Mouse (Mus musculus): ENCODE data around the gene Meis2. TPM values are rescaled to one million over a fixed set of nuclear protein-coding genes. Genes with fewer than 3 reads are reported as not detected.

Gene Meis2
- polyA plus RNA-seq, 1 experiment from 2014 or later = 17.1 TPM

- Histone ChIP-seq H3K4me3 (peak overlapping the region; percentile 48), H3K36me3 (no peaks in the 10 kb centered on the region), H3K4me1 (peaks cover 52% of the 10 kb centered on the region), H3K4me2 (peak overlapping the region; percentile 82), H3K9ac (peak overlapping the region; percentile 35), H3K27ac (peak overlapping the region; percentile 85), H3K9me3 (no peaks in the 10 kb centered on the region), H3K27me3 (peaks cover 54% of the 10 kb centered on the region)
- no peak for ATAC-seq (ENCODE audit: insufficient number of reproducible peaks, low FRiP score, low TSS enrichment, low read depth)
- WGBS = under 1% methylated on average over 36 of the region's 36 CpGs
Measured at GRCm38 (mm10) chr2:116066057-116066941, 660 bp upstream of the Meis2 start.

GRCm38 (mm10) chr2:116065057-116065456 lies 582 bp downstream of the Meis2 start:
- peak overlapping the region; percentile 48 for H3K4me3 ChIP-seq
- H3K4me1 ChIP-seq = peaks cover 62% of the 10 kb centered on the region
- peak overlapping the region; percentile 76; the same call in 1 of the 2 replicates for H3K27ac ChIP-seq
- H3K36me3 ChIP-seq = no peaks in the 10 kb centered on the region
- ATAC-seq (ENCODE audit: insufficient number of reproducible peaks, low FRiP score, low TSS enrichment, low read depth) = no peak
- H3K27me3 ChIP-seq = peaks cover 52% of the 10 kb centered on the region
- H3K9ac ChIP-seq = no peak overlapping the region
- H3K4me2 ChIP-seq = peak overlapping the region; percentile 82
- WGBS = 1% methylated on average over 10 of the region's 10 CpGs
- no peaks in the 10 kb centered on the region for H3K9me3 ChIP-seq

- H3K9ac ChIP-seq = no peak overlapping the region
- H3K4me1 ChIP-seq = peaks cover 63% of the 10 kb centered on the region
- ATAC-seq (ENCODE audit: insufficient number of reproducible peaks, low FRiP score, low TSS enrichment, low read depth) = no peak
- no peaks in the 10 kb centered on the region for H3K36me3 ChIP-seq
- H3K9me3 ChIP-seq = no peaks in the 10 kb centered on the region
- peak overlapping the region; percentile 48 for H3K4me3 ChIP-seq
- H3K27ac ChIP-seq = peak overlapping the region; percentile 65; the same call in 1 of the 2 replicates
- WGBS = under 1% methylated on average over 16 of the region's 20 CpGs
- H3K27me3 ChIP-seq = peaks cover 54% of the 10 kb centered on the region
- H3K4me2 ChIP-seq = peak overlapping the region; percentile 82
Measured at GRCm38 (mm10) chr2:116064521-116064920, 1.1 kb downstream of the Meis2 start.

GRCm38 (mm10) chr2:116063819-116064293 lies 1.8 kb downstream of the Meis2 start:
- no peak for ATAC-seq (ENCODE audit: insufficient number of reproducible peaks, low FRiP score, low TSS enrichment, low read depth)
- H3K4me3 ChIP-seq = peak overlapping the region; percentile 48
- peak overlapping the region; percentile 74 for H3K27ac ChIP-seq
- peak overlapping the region; percentile 82 for H3K4me2 ChIP-seq
- H3K4me1 ChIP-seq = peaks cover 63% of the 10 kb centered on the region
- H3K27me3 ChIP-seq = peaks cover 54% of the 10 kb centered on the region
- peak overlapping the region; percentile 36 for H3K9ac ChIP-seq
- H3K9me3 ChIP-seq = no peaks in the 10 kb centered on the region
- H3K36me3 ChIP-seq = no peaks in the 10 kb centered on the region
- WGBS = under 1% methylated on average over 37 of the region's 37 CpGs

- no peaks in the 10 kb centered on the region for H3K36me3 ChIP-seq
- peaks cover 62% of the 10 kb centered on the region for H3K4me1 ChIP-seq
- H3K9ac ChIP-seq = peak overlapping the region; percentile 31
- no peaks in the 10 kb centered on the region for H3K9me3 ChIP-seq
- peak overlapping the region; percentile 82 for H3K4me2 ChIP-seq
- 2% methylated on average over 36 of the region's 36 CpGs for WGBS
- H3K4me3 ChIP-seq = peak overlapping the region; percentile 48
- no peak for ATAC-seq (ENCODE audit: insufficient number of reproducible peaks, low FRiP score, low TSS enrichment, low read depth)
- H3K27me3 ChIP-seq = peaks cover 61% of the 10 kb centered on the region
- H3K27ac ChIP-seq = no peak overlapping the region; the same call in none of the 2 replicates
Measured at GRCm38 (mm10) chr2:116062761-116063441, 2.7 kb downstream of the Meis2 start.

GRCm38 (mm10) chr2:116062251-116062651 lies 3.4 kb downstream of the Meis2 start:
- H3K9ac ChIP-seq = no peak overlapping the region
- H3K9me3 ChIP-seq = no peaks in the 10 kb centered on the region
- no peaks in the 10 kb centered on the region for H3K36me3 ChIP-seq
- no peak for ATAC-seq (ENCODE audit: insufficient number of reproducible peaks, low FRiP score, low TSS enrichment, low read depth)
- H3K27ac ChIP-seq = no peak overlapping the region
- peak overlapping the region; percentile 48 for H3K4me3 ChIP-seq
- peaks cover 59% of the 10 kb centered on the region for H3K4me1 ChIP-seq
- H3K27me3 ChIP-seq = peaks cover 63% of the 10 kb centered on the region
- WGBS = 4% methylated on average over 20 of the region's 20 CpGs
- H3K4me2 ChIP-seq = peak overlapping the region; percentile 82

GRCm38 (mm10) chr2:116061401-116062021 lies 4.1 kb downstream of the Meis2 start:
- H3K36me3 ChIP-seq = no peaks in the 10 kb centered on the region
- peak overlapping the region; percentile 17; the same call in 1 of the 2 replicates for H3K9ac ChIP-seq
- H3K4me1 ChIP-seq = peaks cover 52% of the 10 kb centered on the region
- H3K27ac ChIP-seq = no peak overlapping the region
- peaks cover 62% of the 10 kb centered on the region for H3K27me3 ChIP-seq
- ATAC-seq (ENCODE audit: insufficient number of reproducible peaks, low FRiP score, low TSS enrichment, low read depth) = no peak
- no peaks in the 10 kb centered on the region for H3K9me3 ChIP-seq
- peak overlapping the region; percentile 82 for H3K4me2 ChIP-seq
- WGBS = 3% methylated on average over 30 of the region's 30 CpGs
- peak overlapping the region; percentile 48 for H3K4me3 ChIP-seq

- H3K4me1 ChIP-seq = peaks cover 47% of the 10 kb centered on the region
- 13% methylated on average over 21 of the region's 21 CpGs for WGBS
- H3K9ac ChIP-seq = 0 out of 2 replicates have a peak overlapping the region, but pooled peaks have one; percentile 14
- H3K36me3 ChIP-seq = no peaks in the 10 kb centered on the region
- H3K27ac ChIP-seq = no peak overlapping the region; the same call in 1 of the 2 replicates
- H3K4me3 ChIP-seq = peak overlapping the region; percentile 48
- peak overlapping the region; percentile 82 for H3K4me2 ChIP-seq
- ATAC-seq (ENCODE audit: insufficient number of reproducible peaks, low FRiP score, low TSS enrichment, low read depth) = no peak
- peaks cover 63% of the 10 kb centered on the region for H3K27me3 ChIP-seq
- H3K9me3 ChIP-seq = no peaks in the 10 kb centered on the region
Measured at GRCm38 (mm10) chr2:116060701-116061400, 4.8 kb downstream of the Meis2 start.

- 7% methylated on average over 19 of the region's 19 CpGs for WGBS
- Histone ChIP-seq H3K27me3 (peaks cover 65% of the 10 kb centered on the region), H3K4me1 (peaks cover 43% of the 10 kb centered on the region), H3K36me3 (no peaks in the 10 kb centered on the region), H3K9ac (0 out of 2 replicates have a peak overlapping the region, but pooled peaks have one; percentile 14), H3K4me2 (peak overlapping the region; percentile 82), H3K9me3 (no peaks in the 10 kb centered on the region), H3K4me3 (peak overlapping the region; percentile 48), H3K27ac (no peak overlapping the region)
- no peak for ATAC-seq (ENCODE audit: insufficient number of reproducible peaks, low FRiP score, low TSS enrichment, low read depth)
Measured at GRCm38 (mm10) chr2:116060210-116060609, 5.4 kb downstream of the Meis2 start.

GRCm38 (mm10) chr2:116059661-116060060 lies 6.0 kb downstream of the Meis2 start:
- no peak overlapping the region for H3K4me3 ChIP-seq
- H3K9ac ChIP-seq = no peak overlapping the region
- peaks cover 64% of the 10 kb centered on the region for H3K27me3 ChIP-seq
- no peak overlapping the region for H3K4me2 ChIP-seq
- peaks cover 40% of the 10 kb centered on the region for H3K4me1 ChIP-seq
- no peaks in the 10 kb centered on the region for H3K9me3 ChIP-seq
- no peak for ATAC-seq (ENCODE audit: insufficient number of reproducible peaks, low FRiP score, low TSS enrichment, low read depth)
- 60% methylated on average over 1 of the region's 1 CpGs for WGBS
- no peaks in the 10 kb centered on the region for H3K36me3 ChIP-seq
- no peak overlapping the region for H3K27ac ChIP-seq

GRCm38 (mm10) chr2:116059066-116059465 lies 6.6 kb downstream of the Meis2 start:
- WGBS = 39% methylated on average over 3 of the region's 3 CpGs
- Histone ChIP-seq H3K9me3 (no peaks in the 10 kb centered on the region), H3K27ac (no peak overlapping the region), H3K27me3 (peaks cover 61% of the 10 kb centered on the region), H3K4me3 (no peak overlapping the region), H3K4me1 (peaks cover 36% of the 10 kb centered on the region), H3K9ac (no peak overlapping the region), H3K36me3 (no peaks in the 10 kb centered on the region), H3K4me2 (no peak overlapping the region)
- no peak for ATAC-seq (ENCODE audit: insufficient number of reproducible peaks, low FRiP score, low TSS enrichment, low read depth)

Measured in limb, embryonic 15.5 days (tissue).